Mouse (Mus musculus): ENCODE data around the gene Dhfr.

DNA sequence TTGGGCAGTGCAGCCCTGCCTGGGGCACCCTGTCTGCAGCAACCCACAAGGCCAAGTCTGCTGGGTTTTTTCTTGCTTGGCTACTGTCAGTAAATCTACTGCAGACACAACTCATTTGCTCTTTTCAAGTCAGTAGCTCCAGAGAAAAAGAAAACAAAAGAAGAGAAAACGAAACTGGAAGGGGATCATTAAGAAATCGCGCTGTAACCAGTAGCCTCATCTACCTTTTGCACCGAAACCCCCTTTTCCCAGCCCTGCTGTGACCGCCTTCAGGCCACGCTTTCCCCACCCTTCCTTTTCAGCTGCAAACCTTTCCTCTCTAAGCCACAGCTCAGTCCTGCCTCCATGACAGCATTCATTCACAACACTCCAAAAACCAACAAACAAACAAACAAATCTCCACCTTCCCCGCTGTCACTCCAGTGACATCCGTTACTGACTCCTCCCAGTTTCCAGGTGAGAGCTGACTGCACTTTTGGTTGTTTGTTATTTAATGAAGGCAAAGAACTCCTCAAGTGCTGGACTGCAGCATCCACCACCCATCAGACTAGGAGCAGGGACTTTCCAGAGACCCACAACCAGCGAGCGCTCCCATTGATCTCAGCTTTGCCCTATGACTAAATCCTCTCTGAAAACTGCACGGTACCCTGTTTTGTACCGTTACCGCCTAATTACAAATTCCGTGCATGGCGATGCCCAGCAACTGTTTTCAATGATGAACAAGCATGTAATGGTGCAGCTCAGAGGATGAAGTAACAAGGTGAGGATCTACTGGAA, 22.2 kb upstream of the Dhfr start:
- no peak for TF ChIP-seq CTCF (IDR thresholded peaks at IDR 0.05; ENCODE audit: low read depth, low read length)
- TF ChIP-seq GATA1 (IDR thresholded peaks at IDR 0.05; ENCODE audit: borderline replicate concordance, low read length), result no peak
- TF ChIP-seq POLR2AphosphoS5 (IDR thresholded peaks at IDR 0.05; ENCODE audit: insufficient replicate concordance, low read depth, low read length), result no peak
- no peak for TF ChIP-seq GATA2 (IDR thresholded peaks at IDR 0.05; ENCODE audit: borderline replicate concordance, low read depth, low read length)
- TF ChIP-seq TAL1 (conservative IDR thresholded peaks at IDR 0.05; ENCODE audit: low read depth, low read length), result no peak

Measured in G1E (cell line).